Mouse (Mus musculus): ENCODE results near the gene Gripap1. TPM values are rescaled to one million over a fixed set of nuclear protein-coding genes. Genes with fewer than 3 reads are reported as not detected.

Gene Gripap1
- polyA plus RNA-seq (2015; fragmentation: Illumina TruSeq; extraction: RNeasy Lipid Tissue Mini Kit (QIAGEN cat#74804); ENCODE audit: insufficient read depth, low read depth, low replicate concordance): 41.2 TPM

GRCm38 (mm10) chrX:7789542-7790136, at the start of gene Gripap1:
TSS of gene Gripap1 (plus strand) at chrX:7789765.

GRCm38 (mm10) chrX:7750432-7751116, 39.0 kb upstream of the Gripap1 start, which contains the start of gene Ccdc120:
TSS of gene Ccdc120 (minus strand) at chrX:7750905.

GRCm38 (mm10) chrX:7762137-7762920, 27.2 kb upstream of the Gripap1 start, which contains the start of gene Tfe3:
TSS of gene Tfe3 (plus strand) at chrX:7762560.

GRCm38 (mm10) chrX:7821865-7822779, 32.6 kb downstream of the Gripap1 start, which contains the start of gene Kcnd1:
TSS of gene Kcnd1 (plus strand) at chrX:7822289.

GRCm38 (mm10) chrX:7841163-7842162, 51.9 kb downstream of the Gripap1 start, which contains the start of gene Otud5:
TSS of gene Otud5 (plus strand) at chrX:7841364.

Other genes starting within 250 kb of the Gripap1 start
- not detected for gene Foxp3, start 216.1 kb upstream of the Gripap1 start, polyA plus RNA-seq (2015; fragmentation: Illumina TruSeq; extraction: RNeasy Lipid Tissue Mini Kit (QIAGEN cat#74804); ENCODE audit: insufficient read depth, low read depth, low replicate concordance)
- not detected for gene Ppp1r3f, start 215.5 kb upstream of the Gripap1 start, polyA plus RNA-seq (2015; fragmentation: Illumina TruSeq; extraction: RNeasy Lipid Tissue Mini Kit (QIAGEN cat#74804); ENCODE audit: insufficient read depth, low read depth, low replicate concordance)
- 6.4 TPM for gene Ccdc22, start 184.2 kb upstream of the Gripap1 start, polyA plus RNA-seq (2015; fragmentation: Illumina TruSeq; extraction: RNeasy Lipid Tissue Mini Kit (QIAGEN cat#74804); ENCODE audit: insufficient read depth, low read depth, low replicate concordance)
- not detected for gene Cacna1f, start 182.7 kb upstream of the Gripap1 start, polyA plus RNA-seq (2015; fragmentation: Illumina TruSeq; extraction: RNeasy Lipid Tissue Mini Kit (QIAGEN cat#74804); ENCODE audit: insufficient read depth, low read depth, low replicate concordance)
- 7.2 TPM for gene Syp, start 151.3 kb upstream of the Gripap1 start, polyA plus RNA-seq (2015; fragmentation: Illumina TruSeq; extraction: RNeasy Lipid Tissue Mini Kit (QIAGEN cat#74804); ENCODE audit: insufficient read depth, low read depth, low replicate concordance)
- gene Prickle3, start 132.5 kb upstream of the Gripap1 start, polyA plus RNA-seq (2015; fragmentation: Illumina TruSeq; extraction: RNeasy Lipid Tissue Mini Kit (QIAGEN cat#74804); ENCODE audit: insufficient read depth, low read depth, low replicate concordance): 4.9 TPM
- 31.6 TPM for gene Plp2, start 118.4 kb upstream of the Gripap1 start, polyA plus RNA-seq (2015; fragmentation: Illumina TruSeq; extraction: RNeasy Lipid Tissue Mini Kit (QIAGEN cat#74804); ENCODE audit: insufficient read depth, low read depth, low replicate concordance)
- gene Magix, start 108.5 kb upstream of the Gripap1 start, polyA plus RNA-seq (2015; fragmentation: Illumina TruSeq; extraction: RNeasy Lipid Tissue Mini Kit (QIAGEN cat#74804); ENCODE audit: insufficient read depth, low read depth, low replicate concordance): 3.1 TPM
- gene Gpkow, start 92.6 kb upstream of the Gripap1 start, polyA plus RNA-seq (2015; fragmentation: Illumina TruSeq; extraction: RNeasy Lipid Tissue Mini Kit (QIAGEN cat#74804); ENCODE audit: insufficient read depth, low read depth, low replicate concordance): 6.6 TPM
- gene Wdr45, start 75.4 kb upstream of the Gripap1 start, polyA plus RNA-seq (2015; fragmentation: Illumina TruSeq; extraction: RNeasy Lipid Tissue Mini Kit (QIAGEN cat#74804); ENCODE audit: insufficient read depth, low read depth, low replicate concordance): 23.7 TPM
- not detected for gene Gm45208, start 67.5 kb upstream of the Gripap1 start, polyA plus RNA-seq (2015; fragmentation: Illumina TruSeq; extraction: RNeasy Lipid Tissue Mini Kit (QIAGEN cat#74804); ENCODE audit: insufficient read depth, low read depth, low replicate concordance)
- gene Praf2, start 61.3 kb upstream of the Gripap1 start, polyA plus RNA-seq (2015; fragmentation: Illumina TruSeq; extraction: RNeasy Lipid Tissue Mini Kit (QIAGEN cat#74804); ENCODE audit: insufficient read depth, low read depth, low replicate concordance): 8.7 TPM
- gene Ccdc120, start 38.9 kb upstream of the Gripap1 start, polyA plus RNA-seq (2015; fragmentation: Illumina TruSeq; extraction: RNeasy Lipid Tissue Mini Kit (QIAGEN cat#74804); ENCODE audit: insufficient read depth, low read depth, low replicate concordance): 2.0 TPM
- 7.8 TPM for gene Tfe3, start 27.2 kb upstream of the Gripap1 start, polyA plus RNA-seq (2015; fragmentation: Illumina TruSeq; extraction: RNeasy Lipid Tissue Mini Kit (QIAGEN cat#74804); ENCODE audit: insufficient read depth, low read depth, low replicate concordance)
- gene Kcnd1, start 32.5 kb downstream of the Gripap1 start, polyA plus RNA-seq (2015; fragmentation: Illumina TruSeq; extraction: RNeasy Lipid Tissue Mini Kit (QIAGEN cat#74804); ENCODE audit: insufficient read depth, low read depth, low replicate concordance): 1.8 TPM
- gene Otud5, start 51.6 kb downstream of the Gripap1 start, polyA plus RNA-seq (2015; fragmentation: Illumina TruSeq; extraction: RNeasy Lipid Tissue Mini Kit (QIAGEN cat#74804); ENCODE audit: insufficient read depth, low read depth, low replicate concordance): 25.1 TPM
- gene Pim2, start 88.5 kb downstream of the Gripap1 start, polyA plus RNA-seq (2015; fragmentation: Illumina TruSeq; extraction: RNeasy Lipid Tissue Mini Kit (QIAGEN cat#74804); ENCODE audit: insufficient read depth, low read depth, low replicate concordance): 4.9 TPM
- 10.3 TPM for gene Slc35a2, start 94.3 kb downstream of the Gripap1 start, polyA plus RNA-seq (2015; fragmentation: Illumina TruSeq; extraction: RNeasy Lipid Tissue Mini Kit (QIAGEN cat#74804); ENCODE audit: insufficient read depth, low read depth, low replicate concordance)
- 23.2 TPM for gene Pqbp1, start 109.5 kb downstream of the Gripap1 start, polyA plus RNA-seq (2015; fragmentation: Illumina TruSeq; extraction: RNeasy Lipid Tissue Mini Kit (QIAGEN cat#74804); ENCODE audit: insufficient read depth, low read depth, low replicate concordance)
- gene Timm17b, start 109.6 kb downstream of the Gripap1 start, polyA plus RNA-seq (2015; fragmentation: Illumina TruSeq; extraction: RNeasy Lipid Tissue Mini Kit (QIAGEN cat#74804); ENCODE audit: insufficient read depth, low read depth, low replicate concordance): 18.8 TPM
- not detected for gene Gm10491, start 118.1 kb downstream of the Gripap1 start, polyA plus RNA-seq (2015; fragmentation: Illumina TruSeq; extraction: RNeasy Lipid Tissue Mini Kit (QIAGEN cat#74804); ENCODE audit: insufficient read depth, low read depth, low replicate concordance)
- gene Gm10490, start 119.8 kb downstream of the Gripap1 start, polyA plus RNA-seq (2015; fragmentation: Illumina TruSeq; extraction: RNeasy Lipid Tissue Mini Kit (QIAGEN cat#74804); ENCODE audit: insufficient read depth, low read depth, low replicate concordance): not detected
- gene Pcsk1n, start 130.1 kb downstream of the Gripap1 start, polyA plus RNA-seq (2015; fragmentation: Illumina TruSeq; extraction: RNeasy Lipid Tissue Mini Kit (QIAGEN cat#74804); ENCODE audit: insufficient read depth, low read depth, low replicate concordance): 20.9 TPM
- gene Eras, start 138.8 kb downstream of the Gripap1 start, polyA plus RNA-seq (2015; fragmentation: Illumina TruSeq; extraction: RNeasy Lipid Tissue Mini Kit (QIAGEN cat#74804); ENCODE audit: insufficient read depth, low read depth, low replicate concordance): not detected
- gene Hdac6, start 158.1 kb downstream of the Gripap1 start, polyA plus RNA-seq (2015; fragmentation: Illumina TruSeq; extraction: RNeasy Lipid Tissue Mini Kit (QIAGEN cat#74804); ENCODE audit: insufficient read depth, low read depth, low replicate concordance): 11.3 TPM
- gene Gata1, start 188.3 kb downstream of the Gripap1 start, polyA plus RNA-seq (2015; fragmentation: Illumina TruSeq; extraction: RNeasy Lipid Tissue Mini Kit (QIAGEN cat#74804); ENCODE audit: insufficient read depth, low read depth, low replicate concordance): not detected
- gene Glod5, start 228.7 kb downstream of the Gripap1 start, polyA plus RNA-seq (2015; fragmentation: Illumina TruSeq; extraction: RNeasy Lipid Tissue Mini Kit (QIAGEN cat#74804); ENCODE audit: insufficient read depth, low read depth, low replicate concordance): not detected